Comparison of ENCODE assay signal across 13 mouse cellular contexts in genomic region chr10:128820217-128820616, GRCm38 (mm10). TPM values are rescaled to one million over a fixed set of nuclear protein-coding genes. Genes with fewer than 3 reads are reported as not detected.
DNase-seq lines count a peak whose midpoint lies in the region; ATAC-seq and TF ChIP-seq lines count a peak whose summit lies in the region.
"Had no signal": no experiment of that assay in that cellular context is flagged by ENCODE, and none has a peak within 500 bp of the region (broad histone marks: within the 10 kb centered on the region; RNA-seq: fewer than 3 reads in every experiment).

No protein-coding gene starts in this region.

- ATAC-seq in kidney, embryonic 15.5 days (replicated peaks; ENCODE audit: low FRiP score) = no peak
- ATAC-seq in stomach, embryonic 14.5 days (ENCODE audit: insufficient number of reproducible peaks, insufficient read depth, low FRiP score, low read depth) = no peak
- no peak for ATAC-seq in stomach, postnatal 0 days (ENCODE audit: low FRiP score, low TSS enrichment)
- ATAC-seq in intestine, postnatal 0 days = no peak
- ATAC-seq: midbrain, embryonic 13.5 days had no signal

- H3K9me3 ChIP-seq in kidney, embryonic 15.5 days (replicated peaks) = no peaks in the 10 kb centered on the region
- no peaks in the 10 kb centered on the region for H3K9me3 ChIP-seq in stomach, embryonic 14.5 days (ENCODE audit: control insufficient read depth, low read depth, low read length)
- H3K9me3 ChIP-seq in stomach, postnatal 0 days (ENCODE audit: control insufficient read depth, low read length) = no peaks in the 10 kb centered on the region
- H3K9me3 ChIP-seq in intestine, postnatal 0 days (ENCODE audit: control insufficient read depth) = no peaks in the 10 kb centered on the region
- H3K9me3 ChIP-seq: midbrain, embryonic 13.5 days had no signal

- no peaks in the 10 kb centered on the region for H3K4me1 ChIP-seq in cerebellum, adult 2 months (ENCODE audit: control insufficient read depth, insufficient read depth, low read length)
- H3K4me1 ChIP-seq in kidney, embryonic 15.5 days = peaks cover 21% of the 10 kb centered on the region
- H3K4me1 ChIP-seq in stomach, embryonic 14.5 days (ENCODE audit: control insufficient read depth, insufficient read depth, low read length) = peaks cover 12% of the 10 kb centered on the region; the same call in 1 of the 2 replicates
- H3K4me1 ChIP-seq in stomach, postnatal 0 days (replicated peaks; ENCODE audit: control insufficient read depth, insufficient read depth) = peaks cover 3% of the 10 kb centered on the region; the same call in 1 of the 2 replicates
- H3K4me1 ChIP-seq in intestine, postnatal 0 days (replicated peaks; ENCODE audit: control insufficient read depth, insufficient read depth, low read length) = peaks cover 10% of the 10 kb centered on the region; the same call in 1 of the 2 replicates

- TF ChIP-seq POLR2A in cerebellum, adult 2 months (IDR thresholded peaks at IDR 0.05; ENCODE audit: borderline replicate concordance, insufficient read depth, low read length) = no peak

- 72% methylated on average over 4 of the region's 4 CpGs for WGBS in cerebellum, adult 2 months
- 87% methylated on average over 4 of the region's 4 CpGs for WGBS in kidney, embryonic 15.5 days
- 82% methylated on average over 4 of the region's 4 CpGs for WGBS in stomach, embryonic 14.5 days
- WGBS in stomach, postnatal 0 days = 83% methylated on average over 4 of the region's 4 CpGs
- 84% methylated on average over 4 of the region's 4 CpGs for WGBS in intestine, postnatal 0 days

- H3K4me2 ChIP-seq in kidney, embryonic 15.5 days = peak overlapping the region; percentile 65
- no peak overlapping the region for H3K4me2 ChIP-seq in stomach, embryonic 14.5 days (replicated peaks; ENCODE audit: low read depth, low read length)
- H3K4me2 ChIP-seq in stomach, postnatal 0 days (replicated peaks; ENCODE audit: low read depth) = no peak overlapping the region
- no peak overlapping the region for H3K4me2 ChIP-seq in intestine, postnatal 0 days (replicated peaks; ENCODE audit: low read depth)

- H3K27me3 ChIP-seq in cerebellum, adult 2 months (ENCODE audit: control insufficient read depth, insufficient read depth, low read length) = no peaks in the 10 kb centered on the region
- H3K27me3 ChIP-seq in kidney, embryonic 15.5 days = no peaks in the 10 kb centered on the region
- H3K27me3 ChIP-seq in stomach, embryonic 14.5 days (ENCODE audit: control insufficient read depth, insufficient read depth, low read length) = no peaks in the 10 kb centered on the region
- H3K27me3 ChIP-seq in stomach, postnatal 0 days (ENCODE audit: control insufficient read depth, insufficient read depth, low read length) = no peaks in the 10 kb centered on the region
- H3K27me3 ChIP-seq in intestine, postnatal 0 days (replicated peaks; ENCODE audit: control insufficient read depth, insufficient read depth, low read length) = no peaks in the 10 kb centered on the region
- H3K27me3 ChIP-seq: midbrain, embryonic 13.5 days had no signal

- peaks cover 56% of the 10 kb centered on the region for H3K36me3 ChIP-seq in kidney, embryonic 15.5 days
- peaks cover 35% of the 10 kb centered on the region for H3K36me3 ChIP-seq in stomach, embryonic 14.5 days (ENCODE audit: control insufficient read depth, insufficient read depth, low read length)
- peaks cover 10% of the 10 kb centered on the region for H3K36me3 ChIP-seq in stomach, postnatal 0 days (ENCODE audit: control insufficient read depth, insufficient read depth, low read length)
- peaks cover 35% of the 10 kb centered on the region for H3K36me3 ChIP-seq in intestine, postnatal 0 days (ENCODE audit: control insufficient read depth, insufficient read depth)

- no peak for TF ChIP-seq EP300 in stomach, postnatal 0 days (optimal IDR thresholded peaks at IDR 0.05)

- H3K9ac ChIP-seq in kidney, embryonic 15.5 days = no peak overlapping the region
- H3K9ac ChIP-seq in stomach, embryonic 14.5 days (replicated peaks; ENCODE audit: low read depth, low read length) = no peak overlapping the region
- H3K9ac ChIP-seq in stomach, postnatal 0 days (ENCODE audit: low read length) = no peak overlapping the region
- no peak overlapping the region for H3K9ac ChIP-seq in intestine, postnatal 0 days (ENCODE audit: low read depth, low read length)
- H3K9ac ChIP-seq: midbrain, embryonic 13.5 days had no signal

- H3K27ac ChIP-seq in cerebellum, adult 2 months (ENCODE audit: insufficient read depth, low read length) = no peak overlapping the region
- no peak overlapping the region for H3K27ac ChIP-seq in kidney, embryonic 15.5 days
- H3K27ac ChIP-seq in stomach, embryonic 14.5 days (ENCODE audit: low read length) = no peak overlapping the region
- no peak overlapping the region for H3K27ac ChIP-seq in stomach, postnatal 0 days (replicated peaks)
- H3K27ac ChIP-seq in intestine, postnatal 0 days (ENCODE audit: low read depth, low read length) = no peak overlapping the region
- H3K27ac ChIP-seq: midbrain, embryonic 13.5 days had no signal

- peak; percentile 25 for DNase-seq in cerebellum, adult 11-12 months
- no peak for DNase-seq in cerebellum, adult 2 months
- DNase-seq in kidney, adult 11 months = no peak
- DNase-seq in stomach, postnatal 0 days (ENCODE audit: low spot score) = no peak
- DNase-seq in Muller cell, postnatal 12 days (ENCODE audit: inconsistent ontology term) = no peak
- DNase-seq: cerebellum, postnatal 14 days; gastrocnemius, postnatal 36 days; kidney, postnatal 10 days; right cerebral cortex, postnatal 4 days had no signal

- no peak for TF ChIP-seq CTCF in cerebellum, adult 2 months (IDR thresholded peaks at IDR 0.05; ENCODE audit: borderline replicate concordance, insufficient read depth, low read depth, low read length)
- TF ChIP-seq CTCF in stomach, postnatal 0 days (IDR thresholded peaks at IDR 0.05; ENCODE audit: low read depth) = no peak
- no peak for TF ChIP-seq CTCF in intestine, postnatal 0 days (IDR thresholded peaks at IDR 0.05; ENCODE audit: low read depth)

- no peak overlapping the region for H3K4me3 ChIP-seq in cerebellum, adult 2 months (replicated peaks; ENCODE audit: insufficient read depth, low read depth, low read length)
- H3K4me3 ChIP-seq in kidney, embryonic 15.5 days (replicated peaks) = peak overlapping the region; percentile 93; the same call in 1 of the 2 replicates
- H3K4me3 ChIP-seq in stomach, embryonic 14.5 days (ENCODE audit: low read depth, low read length) = 0 out of 2 replicates have a peak overlapping the region, but pooled peaks have one; percentile 63
- H3K4me3 ChIP-seq in stomach, postnatal 0 days (ENCODE audit: low read depth, low read length) = no peak overlapping the region
- no peak overlapping the region for H3K4me3 ChIP-seq in intestine, postnatal 0 days (ENCODE audit: low read depth, low read length)

RNA-seq across cellular contexts. Expression of gene Ormdl2, which starts 1.2 kb away (rescaled TPM):
- polyA plus RNA-seq in cerebellum, adult 2 months (2012; rRNA removed) = 25.7 and 26.0 TPM in 2 replicates
- 80.9 and 83.4 TPM in 2 replicates for polyA plus RNA-seq in kidney, embryonic 15.5 days (2015; fragmentation: Nextera tagmentation; extraction: Ambion mirVana)
- polyA plus RNA-seq in stomach, embryonic 14.5 days (2014; fragmentation: Nextera tagmentation; extraction: Ambion mirVana) = 69.6 and 76.6 TPM in 2 replicates
- polyA plus RNA-seq in stomach, postnatal 0 days (2015; fragmentation: Nextera tagmentation; extraction: Ambion mirVana) = 111 and 121 TPM in 2 replicates
- 70.2 and 70.4 TPM in 2 replicates for polyA plus RNA-seq in intestine, postnatal 0 days (2015; fragmentation: Nextera tagmentation; extraction: Ambion mirVana)

RNA-seq across cellular contexts. Expression of gene Sarnp, which starts 3.1 kb away (rescaled TPM):
- 54.5 and 60.2 TPM in 2 replicates for polyA plus RNA-seq in cerebellum, adult 2 months (2012; rRNA removed)
- 208 and 213 TPM in 2 replicates for polyA plus RNA-seq in kidney, embryonic 15.5 days (2015; fragmentation: Nextera tagmentation; extraction: Ambion mirVana)
- 204 and 209 TPM in 2 replicates for polyA plus RNA-seq in stomach, embryonic 14.5 days (2014; fragmentation: Nextera tagmentation; extraction: Ambion mirVana)
- polyA plus RNA-seq in stomach, postnatal 0 days (2015; fragmentation: Nextera tagmentation; extraction: Ambion mirVana) = 99.4 and 104 TPM in 2 replicates
- polyA plus RNA-seq in intestine, postnatal 0 days (2015; fragmentation: Nextera tagmentation; extraction: Ambion mirVana) = 90.3 and 92.1 TPM in 2 replicates

RNA-seq across cellular contexts. Expression of gene Tmem198b, which starts 16.0 kb away (rescaled TPM):
- 26.4 and 26.6 TPM in 2 replicates for polyA plus RNA-seq in cerebellum, adult 2 months (2012; rRNA removed)
- polyA plus RNA-seq in kidney, embryonic 15.5 days (2015; fragmentation: Nextera tagmentation; extraction: Ambion mirVana) = 16.7 and 20.6 TPM in 2 replicates
- polyA plus RNA-seq in stomach, embryonic 14.5 days (2014; fragmentation: Nextera tagmentation; extraction: Ambion mirVana) = 17.2 and 19.3 TPM in 2 replicates
- polyA plus RNA-seq in stomach, postnatal 0 days (2015; fragmentation: Nextera tagmentation; extraction: Ambion mirVana) = 7.8 and 8.5 TPM in 2 replicates
- 5.1 and 5.7 TPM in 2 replicates for polyA plus RNA-seq in intestine, postnatal 0 days (2015; fragmentation: Nextera tagmentation; extraction: Ambion mirVana)

RNA-seq across cellular contexts. Expression of gene Dnajc14, which starts 16.4 kb away (rescaled TPM):
- 22.4 and 24.1 TPM in 2 replicates for polyA plus RNA-seq in cerebellum, adult 2 months (2012; rRNA removed)
- 54.0 and 56.0 TPM in 2 replicates for polyA plus RNA-seq in kidney, embryonic 15.5 days (2015; fragmentation: Nextera tagmentation; extraction: Ambion mirVana)
- polyA plus RNA-seq in stomach, embryonic 14.5 days (2014; fragmentation: Nextera tagmentation; extraction: Ambion mirVana) = 40.0 and 40.2 TPM in 2 replicates
- 29.8 and 30.5 TPM in 2 replicates for polyA plus RNA-seq in stomach, postnatal 0 days (2015; fragmentation: Nextera tagmentation; extraction: Ambion mirVana)
- polyA plus RNA-seq in intestine, postnatal 0 days (2015; fragmentation: Nextera tagmentation; extraction: Ambion mirVana) = 28.2 and 31.8 TPM in 2 replicates

RNA-seq across cellular contexts. Expression of gene Mmp19, which starts 29.5 kb away (rescaled TPM):
- 0.61 and 0.70 TPM in 2 replicates for polyA plus RNA-seq in cerebellum, adult 2 months (2012; rRNA removed)
- polyA plus RNA-seq in kidney, embryonic 15.5 days (2015; fragmentation: Nextera tagmentation; extraction: Ambion mirVana) = 0.73 and 1.6 TPM in 2 replicates
- 0.78 and 1.2 TPM in 2 replicates for polyA plus RNA-seq in stomach, embryonic 14.5 days (2014; fragmentation: Nextera tagmentation; extraction: Ambion mirVana)
- 2.0 and 2.1 TPM in 2 replicates for polyA plus RNA-seq in stomach, postnatal 0 days (2015; fragmentation: Nextera tagmentation; extraction: Ambion mirVana)
- 0.97 and 1.4 TPM in 2 replicates for polyA plus RNA-seq in intestine, postnatal 0 days (2015; fragmentation: Nextera tagmentation; extraction: Ambion mirVana)

Comparison
In these comparisons a context has a peak if more than half of its experiments do, and no peak if none do; other contexts are left out.
1. H3K4me3 ChIP-seq: peak in kidney, embryonic 15.5 days (single experiment) and stomach, embryonic 14.5 days (single experiment); none in cerebellum, adult 2 months (single experiment), stomach, postnatal 0 days (single experiment) and intestine, postnatal 0 days (single experiment).